Mouse (Mus musculus) activated CD4-positive, CD25-positive, alpha-beta regulatory T cell, adult 4 months (primary cell): ENCODE data around the gene Klk8. TPM values are rescaled to one million over a fixed set of nuclear protein-coding genes. Genes with fewer than 3 reads are reported as not detected.

Experiments used
- ATAC-seq: one replicate; pipeline ENCODE4 v1.8.0; 2017
- polyA plus RNA-seq, 2 experiments: library from polyadenylated mRNA; unstranded; fragments of 100-300 nt; shearing (Covaris generic); gene quantifications; one replicate each; pipeline ENCODE4 v1.2.1; 2017

Klk8 gene
- 100 to 1,000 TPM; 179 to 197 TPM for polyA plus RNA-seq

GRCm38 (mm10) chr7:43797333-43797769, at the start of gene Klk8:
Gene Klk8, plus strand, starts transcription at chr7:43797577.
- ATAC-seq, result peak; percentile 62

- no peak for ATAC-seq
Observed at GRCm38 (mm10) chr7:43747788-43748187, 49.6 kb upstream of the Klk8 start.

GRCm38 (mm10) chr7:43752806-43753205, 44.6 kb upstream of the Klk8 start:
- no peak for ATAC-seq

GRCm38 (mm10) chr7:43766484-43766883, 30.9 kb upstream of the Klk8 start:
- no peak for ATAC-seq

GRCm38 (mm10) chr7:43768597-43768996, 28.8 kb upstream of the Klk8 start, which contains the start of gene Klk12:
Gene Klk12, plus strand, starts transcription at chr7:43768897.
- no peak for ATAC-seq

GRCm38 (mm10) chr7:43769636-43770035, 27.7 kb upstream of the Klk8 start:
- ATAC-seq, result no peak

- ATAC-seq, result no peak
Observed at GRCm38 (mm10) chr7:43770701-43771100, 26.7 kb upstream of the Klk8 start.

GRCm38 (mm10) chr7:43771916-43772315, 25.5 kb upstream of the Klk8 start:
- ATAC-seq, result no peak

- ATAC-seq, result no peak
Observed at GRCm38 (mm10) chr7:43772901-43773300, 24.5 kb upstream of the Klk8 start.

GRCm38 (mm10) chr7:43774364-43774763, 23.0 kb upstream of the Klk8 start, which contains the start of gene Klk11:
Gene Klk11, plus strand, starts transcription at chr7:43774604.
- ATAC-seq, result no peak

GRCm38 (mm10) chr7:43774802-43775201, 22.6 kb upstream of the Klk8 start:
- no peak for ATAC-seq

GRCm38 (mm10) chr7:43775311-43776057, 21.9 kb upstream of the Klk8 start:
- no peak for ATAC-seq

- no peak for ATAC-seq
Observed at GRCm38 (mm10) chr7:43776506-43776905, 20.9 kb upstream of the Klk8 start.

- ATAC-seq, result no peak
Observed at GRCm38 (mm10) chr7:43777423-43777822, 20.0 kb upstream of the Klk8 start.

- ATAC-seq, result no peak
Observed at GRCm38 (mm10) chr7:43778176-43778970, 19.0 kb upstream of the Klk8 start.

GRCm38 (mm10) chr7:43780241-43780640, 17.1 kb upstream of the Klk8 start:
- no peak for ATAC-seq

- ATAC-seq, result no peak
Observed at GRCm38 (mm10) chr7:43780746-43781145, 16.6 kb upstream of the Klk8 start, which contains the start of gene Klk10. Gene Klk10, plus strand, starts transcription at chr7:43781035.

GRCm38 (mm10) chr7:43781541-43781940, 15.8 kb upstream of the Klk8 start:
- ATAC-seq, result no peak

GRCm38 (mm10) chr7:43782275-43783265, 14.8 kb upstream of the Klk8 start:
- peak; percentile 78 for ATAC-seq

GRCm38 (mm10) chr7:43785286-43785685, 12.1 kb upstream of the Klk8 start:
- no peak for ATAC-seq

GRCm38 (mm10) chr7:43788096-43788495, 9.3 kb upstream of the Klk8 start:
- no peak for ATAC-seq

GRCm38 (mm10) chr7:43789295-43789694, 8.1 kb upstream of the Klk8 start:
- no peak for ATAC-seq
